Mouse (Mus musculus) limb, embryonic 12.5 days (tissue): ENCODE results near the gene Msi2. TPM values are rescaled to one million over a fixed set of nuclear protein-coding genes. Genes with fewer than 3 reads are reported as not detected.

Source experiments
- ATAC-seq: fragments of 200-750 bp; cut with Nextera tagmentation; 2 replicates; pipeline ENCODE4 v1.8.0; 2017; ENCODE audit warnings: low read depth, moderate TSS enrichment; ENCODE audit not compliant: insufficient number of reproducible peaks, insufficient read depth, low FRiP score, low TSS enrichment
- H3K27ac ChIP-seq: fragments of 300-500 bp; sonication (generic); 2 replicates; pipeline ENCODE4 v1.5.1; 2016; ENCODE audit warnings: mild to moderate bottlenecking, moderate library complexity
- H3K27me3 ChIP-seq: fragments of 300-500 bp; sonication (generic); 2 replicates; pipeline ENCODE4 v1.6.1; 2016; ENCODE audit warnings: mild to moderate bottlenecking, moderate library complexity
- H3K36me3 ChIP-seq: fragments of 300-500 bp; sonication (generic); 2 replicates; pipeline ENCODE4 v1.6.1; 2016; ENCODE audit warnings: mild to moderate bottlenecking, moderate library complexity
- H3K4me1 ChIP-seq: fragments of 300-500 bp; sonication (generic); replicated peaks from 2 replicates; pipeline ENCODE4 v1.6.1; 2016
- H3K4me2 ChIP-seq: fragments of 300-500 bp; sonication (generic); 2 replicates; pipeline ENCODE4 v1.6.1; 2016; ENCODE audit warnings: mild to moderate bottlenecking, moderate library complexity
- H3K4me3 ChIP-seq: fragments of 300-500 bp; sonication (generic); replicated peaks from 2 replicates; pipeline ENCODE4 v1.5.1; 2016; ENCODE audit warnings: mild to moderate bottlenecking
- H3K9ac ChIP-seq: fragments of 300-500 bp; sonication (generic); replicated peaks from 2 replicates; pipeline ENCODE4 v1.6.1; 2016; ENCODE audit warnings: mild to moderate bottlenecking, moderate library complexity
- H3K9me3 ChIP-seq: fragments of 300-500 bp; sonication (generic); 2 replicates; pipeline ENCODE4 v1.6.1; 2016; ENCODE audit warnings: mild to moderate bottlenecking, moderate library complexity
- WGBS: fragments of 180-500 bp; shearing (Covaris S2); methylation state at CpG from one replicate; pipeline ENCODE4 v1.1.7; 2016; 5-methylcytosine and 5-hydroxymethylcytosine counted together
- polyA plus RNA-seq: library from polyadenylated mRNA; unstranded; fragments of >200 nt; fragmentation: Nextera tagmentation; extraction: Ambion mirVana; gene quantifications from 2 replicates; pipeline ENCODE4 v1.2.1, GENCODE M21; 2016

Msi2 gene
- polyA plus RNA-seq, 1 experiment from 2014 or later: 24.0 TPM

DNA sequence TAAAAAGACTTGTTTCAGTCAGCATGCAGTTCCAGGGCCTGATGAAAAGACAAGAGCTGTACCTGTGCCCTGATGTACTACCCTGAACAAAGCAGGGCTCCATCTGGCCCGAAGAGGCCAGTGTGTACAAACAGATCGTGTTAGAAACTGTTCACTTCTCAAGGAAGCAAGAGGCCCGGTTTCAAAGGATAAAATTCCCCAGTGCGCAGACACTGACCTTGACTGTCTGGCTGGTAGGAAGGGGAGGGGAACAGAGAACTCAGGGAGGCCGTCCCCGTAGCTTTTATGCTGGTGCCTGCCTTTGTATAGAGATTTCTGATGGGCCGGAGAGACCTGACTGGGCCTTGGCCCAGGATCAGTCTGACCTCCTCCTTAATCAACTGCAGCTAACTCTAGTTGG, 316.0 kb downstream of the Msi2 start:
- Histone ChIP-seq H3K4me1 (peaks cover 33% of the 10 kb centered on the region), H3K4me2 (no peak overlapping the region), H3K9ac (no peak overlapping the region), H3K36me3 (peaks cover 9% of the 10 kb centered on the region; the same call in 1 of the 2 replicates), H3K27me3 (no peaks in the 10 kb centered on the region), H3K9me3 (no peaks in the 10 kb centered on the region), H3K27ac (no peak overlapping the region), H3K4me3 (no peak overlapping the region)
- 79% methylated on average over 7 of the region's 7 CpGs for WGBS
- ATAC-seq: no peak

DNA sequence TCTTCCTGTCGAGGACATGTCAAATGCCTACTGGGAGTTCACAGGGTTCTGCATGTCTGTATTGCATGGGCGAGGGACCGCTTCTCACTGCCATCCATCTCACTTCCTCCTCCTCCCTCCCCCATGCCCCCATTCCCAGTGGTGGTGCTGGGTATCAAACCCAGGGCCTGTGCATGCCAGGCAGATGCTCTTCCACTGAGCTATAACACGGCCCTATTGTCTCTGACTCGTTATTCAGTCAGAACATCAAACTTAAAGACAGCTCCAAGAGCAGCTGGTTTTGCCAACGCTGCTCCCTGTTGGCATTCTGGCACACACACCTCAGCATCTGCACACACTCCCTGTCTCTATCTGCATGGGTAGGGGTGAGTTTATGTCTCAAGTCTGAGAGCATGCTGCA, 317.0 kb downstream of the Msi2 start:
- Histone ChIP-seq H3K27me3 (no peaks in the 10 kb centered on the region), H3K36me3 (peaks cover 4% of the 10 kb centered on the region; the same call in 1 of the 2 replicates), H3K4me2 (no peak overlapping the region), H3K27ac (no peak overlapping the region), H3K9ac (no peak overlapping the region), H3K4me1 (peaks cover 33% of the 10 kb centered on the region), H3K9me3 (no peaks in the 10 kb centered on the region), H3K4me3 (no peak overlapping the region)
- WGBS: 87% methylated on average over 6 of the region's 6 CpGs
- no peak for ATAC-seq

DNA sequence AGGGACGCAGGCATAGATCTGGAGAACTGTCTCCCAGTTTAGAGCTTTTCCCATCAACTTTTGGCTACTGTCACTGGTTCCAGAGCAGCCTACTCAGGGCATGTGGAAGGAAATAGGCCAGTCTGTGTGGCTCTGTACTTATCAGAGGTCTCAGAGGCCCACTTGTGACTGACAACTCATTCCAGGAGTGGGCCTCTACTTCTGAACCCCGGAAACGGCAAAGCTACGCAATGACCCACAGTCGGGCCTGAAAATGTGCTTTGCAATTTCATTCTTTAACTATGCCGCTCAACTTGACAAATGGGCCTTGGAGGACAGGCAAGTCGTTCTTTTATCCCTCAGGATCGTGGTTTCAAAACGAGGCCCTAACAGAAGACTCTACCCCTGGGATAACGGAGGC, 317.4 kb downstream of the Msi2 start:
- peaks cover 33% of the 10 kb centered on the region for H3K4me1 ChIP-seq
- 87% methylated on average over 10 of the region's 10 CpGs for WGBS

DNA sequence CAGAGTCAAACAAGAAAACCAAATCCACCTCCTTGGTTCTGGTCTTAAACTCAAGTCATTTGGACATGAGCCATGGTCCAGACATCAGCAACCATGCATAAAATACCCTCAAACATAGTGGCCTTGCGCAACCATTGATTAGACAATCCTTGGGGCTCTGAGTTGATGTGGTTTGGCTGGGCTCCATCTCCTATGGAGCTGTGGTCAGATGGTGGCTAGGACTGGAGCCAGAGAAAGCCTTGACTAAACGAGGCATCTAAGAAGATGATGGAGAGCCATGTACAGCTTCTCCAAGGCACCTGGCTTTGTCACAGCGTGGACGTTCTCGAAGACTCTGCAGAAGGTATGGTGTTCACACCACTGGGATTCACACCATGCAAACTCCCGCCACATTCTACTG, 318.1 kb downstream of the Msi2 start:
- H3K27me3 ChIP-seq: no peaks in the 10 kb centered on the region
- WGBS: 89% methylated on average over 6 of the region's 6 CpGs
- H3K9me3 ChIP-seq: no peaks in the 10 kb centered on the region
- no peak overlapping the region for H3K4me2 ChIP-seq
- no peak for ATAC-seq
- H3K9ac ChIP-seq: no peak overlapping the region
- no peak overlapping the region for H3K27ac ChIP-seq
- no peak overlapping the region for H3K4me3 ChIP-seq
- peaks cover 34% of the 10 kb centered on the region for H3K4me1 ChIP-seq
- peaks cover 2% of the 10 kb centered on the region; the same call in 1 of the 2 replicates for H3K36me3 ChIP-seq

More for the DNA sequence above, 317.4 kb downstream of the Msi2 start:
- no peak overlapping the region for H3K27ac ChIP-seq
- H3K4me3 ChIP-seq: no peak overlapping the region
- peaks cover 2% of the 10 kb centered on the region; the same call in 1 of the 2 replicates for H3K36me3 ChIP-seq
- no peak for ATAC-seq
- no peak overlapping the region for H3K9ac ChIP-seq
- no peaks in the 10 kb centered on the region for H3K27me3 ChIP-seq
- H3K9me3 ChIP-seq: no peaks in the 10 kb centered on the region
- no peak overlapping the region for H3K4me2 ChIP-seq

DNA sequence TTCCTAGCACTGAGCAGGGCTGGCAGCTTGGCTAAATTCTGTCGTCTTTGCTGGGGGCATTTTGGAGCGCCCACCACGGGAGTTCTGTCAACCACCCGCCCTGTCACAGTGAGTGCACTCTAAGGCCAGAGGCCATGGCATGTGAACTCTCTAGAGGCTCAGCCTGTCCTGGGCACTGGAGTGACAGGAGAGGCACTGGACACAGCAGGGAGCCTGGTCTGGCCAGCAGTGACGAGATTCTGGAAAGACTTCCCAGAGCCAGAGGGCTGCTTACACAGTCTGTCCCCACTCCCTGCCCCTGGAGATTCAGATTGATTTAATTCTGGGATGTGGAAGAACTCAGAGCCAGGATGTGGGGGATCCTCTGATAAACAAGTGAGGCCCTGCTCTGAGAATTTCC, 318.9 kb downstream of the Msi2 start:
- ATAC-seq: no peak
- Histone ChIP-seq H3K4me2 (no peak overlapping the region), H3K9ac (no peak overlapping the region), H3K27ac (no peak overlapping the region), H3K9me3 (no peaks in the 10 kb centered on the region), H3K27me3 (no peaks in the 10 kb centered on the region), H3K36me3 (peaks cover 3% of the 10 kb centered on the region; the same call in 1 of the 2 replicates), H3K4me3 (no peak overlapping the region), H3K4me1 (peaks cover 33% of the 10 kb centered on the region)
- 50% methylated on average over 5 of the region's 5 CpGs for WGBS

DNA sequence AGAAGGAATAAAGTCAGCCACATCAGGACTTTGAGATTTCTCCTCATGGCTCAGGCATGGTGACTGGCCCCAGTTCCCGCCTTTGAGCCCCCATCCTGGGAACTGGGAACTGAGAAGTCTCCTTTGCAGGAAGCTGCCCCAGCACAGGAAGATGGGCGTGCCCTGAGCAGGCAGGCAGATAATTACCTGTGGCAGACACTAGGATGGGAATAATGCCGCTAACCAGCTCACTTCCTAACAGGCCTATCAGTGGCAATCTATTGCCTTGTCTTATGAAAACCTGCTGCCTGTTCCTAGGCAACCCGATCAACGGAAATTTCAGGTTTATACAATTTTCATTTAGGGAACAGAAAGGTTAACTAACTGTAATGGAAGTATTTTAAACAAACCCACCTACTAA, 319.3 kb downstream of the Msi2 start:
- Histone ChIP-seq H3K36me3 (peaks cover 7% of the 10 kb centered on the region; the same call in 1 of the 2 replicates), H3K9me3 (no peaks in the 10 kb centered on the region), H3K4me2 (no peak overlapping the region), H3K27me3 (no peaks in the 10 kb centered on the region), H3K27ac (no peak overlapping the region), H3K9ac (no peak overlapping the region), H3K4me3 (no peak overlapping the region), H3K4me1 (peaks cover 32% of the 10 kb centered on the region)
- no peak for ATAC-seq
- 82% methylated on average over 5 of the region's 5 CpGs for WGBS

DNA sequence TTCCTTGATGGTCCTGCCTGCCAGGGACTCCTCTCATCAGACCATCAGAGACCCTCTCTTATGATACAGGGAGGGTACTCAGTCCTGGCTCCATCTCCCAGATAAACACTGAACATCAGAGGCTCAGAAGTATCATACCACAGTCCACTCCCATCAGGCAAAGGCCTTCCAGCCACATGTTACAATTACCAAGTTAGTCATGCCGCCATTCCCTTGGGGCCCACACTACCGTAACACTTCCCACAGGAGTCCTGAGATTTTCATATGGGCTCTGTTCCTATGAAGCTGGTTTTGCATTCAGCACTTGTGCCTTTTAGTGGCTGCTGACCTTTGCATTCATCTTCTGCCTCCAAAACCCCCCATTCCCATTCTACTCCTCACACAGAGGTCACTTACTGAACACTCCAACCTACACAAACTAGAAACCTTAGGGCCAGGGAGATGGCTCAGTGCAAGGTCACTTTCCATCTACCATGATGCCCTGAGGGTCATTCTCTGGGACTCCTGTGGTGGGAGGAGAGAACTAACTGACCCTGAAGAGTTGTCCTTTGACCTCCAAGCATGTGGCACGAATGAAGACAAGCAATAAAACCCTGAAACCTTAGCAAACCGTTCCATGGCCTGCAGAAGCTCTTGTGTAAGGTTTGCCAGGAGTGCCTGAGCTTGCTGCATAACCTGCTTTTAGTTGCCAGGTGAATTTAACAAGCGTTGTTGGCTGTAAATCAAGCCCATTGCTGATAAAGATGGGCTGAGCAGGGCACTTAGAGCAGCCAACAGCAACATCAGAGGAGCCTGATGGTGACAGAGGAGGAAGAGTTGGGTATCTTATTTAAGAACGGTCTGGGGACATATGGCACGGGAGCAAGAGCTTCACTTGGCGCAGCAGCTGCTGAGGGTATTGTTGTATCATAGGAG, 323.0 kb downstream of the Msi2 start:
- ATAC-seq: no peak
- Histone ChIP-seq H3K4me3 (no peak overlapping the region), H3K27me3 (no peaks in the 10 kb centered on the region), H3K36me3 (peaks cover 23% of the 10 kb centered on the region), H3K9me3 (no peaks in the 10 kb centered on the region), H3K27ac (no peak overlapping the region), H3K9ac (no peak overlapping the region), H3K4me1 (peaks cover 18% of the 10 kb centered on the region), H3K4me2 (no peak overlapping the region)
- WGBS: 51% methylated on average over 8 of the region's 8 CpGs

DNA sequence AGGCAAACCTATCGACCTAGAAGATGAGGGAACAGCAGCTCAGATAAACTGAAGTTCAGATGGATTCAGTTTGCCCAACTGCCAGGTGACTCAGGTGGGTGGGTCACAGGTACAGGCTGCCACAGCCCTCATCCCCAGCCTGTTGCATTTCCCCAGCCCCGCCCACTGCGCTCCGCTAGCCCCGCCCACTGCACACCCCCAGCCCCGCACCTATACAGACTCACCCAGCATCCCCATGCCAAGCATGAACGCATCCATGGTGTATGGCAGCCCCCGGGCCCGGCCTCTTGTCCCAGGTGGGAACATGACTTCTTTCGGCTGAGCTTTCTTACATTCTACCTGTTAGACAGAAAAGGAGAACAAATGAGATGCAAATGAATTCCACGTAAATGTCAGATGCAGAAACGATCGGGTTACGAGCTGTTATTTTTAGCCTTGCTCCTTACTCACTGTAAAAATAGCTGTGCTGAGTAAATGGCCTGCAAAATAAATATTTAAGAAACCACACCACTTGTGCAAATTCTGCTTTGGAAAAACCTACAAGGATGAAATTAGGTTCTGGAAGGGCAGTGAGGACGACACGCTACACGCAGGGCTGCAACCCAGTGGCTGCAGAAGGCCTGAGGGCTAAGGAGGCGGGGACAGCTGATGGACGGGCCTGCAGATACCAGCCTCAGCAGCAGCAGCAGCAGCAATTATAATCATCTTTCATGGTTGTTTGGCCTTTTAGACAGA, 323.8 kb downstream of the Msi2 start:
- no peak for ATAC-seq
- WGBS: 75% methylated on average over 19 of the region's 19 CpGs
- peaks cover 23% of the 10 kb centered on the region for H3K36me3 ChIP-seq

DNA sequence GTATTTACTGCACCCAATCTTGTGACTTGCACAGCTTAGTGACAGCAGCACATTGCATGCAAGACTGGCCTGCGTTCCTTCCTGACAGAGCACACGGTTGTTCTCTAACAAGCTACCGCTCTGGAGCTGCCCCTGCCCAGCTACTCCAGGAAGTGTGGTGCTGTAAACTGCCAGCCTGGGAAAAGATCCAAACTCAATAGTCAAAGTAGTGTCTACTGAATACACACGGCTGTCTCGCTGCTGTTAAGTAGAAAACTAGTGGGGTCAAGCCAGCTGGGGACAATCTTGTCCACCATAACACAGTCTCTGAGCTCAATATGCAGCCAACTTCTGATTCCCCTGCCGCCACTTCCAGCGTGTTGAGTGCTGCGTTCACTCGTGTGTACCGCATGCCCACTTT, 325.6 kb downstream of the Msi2 start:
- Histone ChIP-seq H3K36me3 (peaks cover 23% of the 10 kb centered on the region), H3K27ac (no peak overlapping the region), H3K9ac (no peak overlapping the region), H3K4me2 (no peak overlapping the region), H3K27me3 (no peaks in the 10 kb centered on the region), H3K4me1 (peaks cover 15% of the 10 kb centered on the region), H3K4me3 (no peak overlapping the region), H3K9me3 (no peaks in the 10 kb centered on the region)
- WGBS: 93% methylated on average over 10 of the region's 10 CpGs
- no peak for ATAC-seq

More for the DNA sequence above, 323.8 kb downstream of the Msi2 start:
- Histone ChIP-seq H3K27me3 (no peaks in the 10 kb centered on the region), H3K9ac (no peak overlapping the region), H3K4me3 (no peak overlapping the region), H3K9me3 (no peaks in the 10 kb centered on the region), H3K27ac (no peak overlapping the region), H3K4me1 (peaks cover 18% of the 10 kb centered on the region), H3K4me2 (no peak overlapping the region)

DNA sequence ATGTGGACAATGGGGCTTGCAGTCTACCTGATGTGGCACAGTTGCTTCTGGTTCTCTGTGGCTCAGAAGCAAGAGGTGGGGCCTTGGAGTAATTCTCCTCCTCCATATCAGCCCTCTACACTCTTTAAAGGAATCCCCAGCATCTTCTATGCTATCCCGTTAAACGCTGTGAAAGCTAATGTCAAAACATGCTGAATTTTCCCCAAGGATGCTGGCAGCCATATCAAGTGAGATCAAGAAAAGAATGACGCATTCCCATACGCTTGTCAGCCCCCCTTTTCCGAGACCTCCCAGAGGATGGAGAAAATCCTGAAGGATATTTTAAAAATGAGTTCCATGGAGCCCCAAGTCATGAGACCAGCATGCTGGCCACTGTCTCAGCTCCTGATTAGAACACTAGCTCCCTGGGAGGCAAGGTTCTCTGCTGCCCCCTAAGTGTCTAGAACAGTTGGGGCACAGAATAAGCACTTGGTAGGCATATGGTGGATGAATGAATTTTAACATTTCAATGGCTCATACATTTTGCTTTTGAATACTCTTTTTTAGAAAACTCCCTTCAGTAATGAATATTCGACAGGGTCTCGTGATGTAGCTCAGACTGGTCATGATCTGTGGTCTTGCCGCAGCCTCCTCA, 327.0 kb downstream of the Msi2 start:
- Histone ChIP-seq H3K9me3 (no peaks in the 10 kb centered on the region), H3K4me1 (peaks cover 15% of the 10 kb centered on the region), H3K36me3 (peaks cover 23% of the 10 kb centered on the region), H3K27ac (no peak overlapping the region), H3K27me3 (no peaks in the 10 kb centered on the region), H3K9ac (no peak overlapping the region), H3K4me3 (no peak overlapping the region), H3K4me2 (no peak overlapping the region)
- 93% methylated on average over 8 of the region's 8 CpGs for WGBS
- ATAC-seq: no peak

DNA sequence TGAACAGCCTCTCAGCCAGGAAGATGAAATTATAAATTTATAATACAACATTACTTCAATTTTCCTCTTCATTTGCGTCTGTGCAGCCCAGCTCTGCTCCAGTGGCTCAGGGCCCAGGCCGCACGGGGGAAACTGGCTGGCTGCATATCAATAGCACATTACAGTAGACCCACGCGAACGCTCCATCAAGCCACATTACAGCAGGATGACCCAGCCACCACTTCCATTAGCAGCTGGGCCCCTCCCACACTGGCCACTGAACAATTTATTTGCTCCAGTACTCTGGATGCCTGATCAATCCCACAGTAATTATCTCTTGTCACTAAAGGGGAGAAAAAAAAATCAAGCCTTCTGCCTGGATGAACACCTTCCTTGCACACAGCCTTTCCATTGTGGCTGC, 328.8 kb downstream of the Msi2 start:
- no peak overlapping the region for H3K4me2 ChIP-seq
- no peak for ATAC-seq
- peaks cover 34% of the 10 kb centered on the region for H3K36me3 ChIP-seq
- no peak overlapping the region for H3K27ac ChIP-seq
- H3K4me3 ChIP-seq: no peak overlapping the region
- H3K9me3 ChIP-seq: no peaks in the 10 kb centered on the region
- no peaks in the 10 kb centered on the region for H3K27me3 ChIP-seq
- H3K4me1 ChIP-seq: peaks cover 3% of the 10 kb centered on the region; the same call in 1 of the 2 replicates
- no peak overlapping the region for H3K9ac ChIP-seq
- 94% methylated on average over 6 of the region's 6 CpGs for WGBS
